8 mouse cellular contexts compared by ENCODE assay signal in genomic region chr11:121672312-121672989, GRCm38 (mm10). TPM values are rescaled to one million over a fixed set of nuclear protein-coding genes. Genes with fewer than 3 reads are reported as not detected.
DNase-seq lines count a peak whose midpoint lies in the region; ATAC-seq and TF ChIP-seq lines count a peak whose summit lies in the region.

No protein-coding gene starts in this region.

- H3K27ac ChIP-seq in layer of hippocampus, adult 2 months, result peak overlapping the region; percentile 96
- peak overlapping the region; percentile 44; the same call in 1 of the 2 replicates for H3K27ac ChIP-seq in cortical plate, adult 2 months (ENCODE audit: insufficient read depth, low read length)
- H3K27ac ChIP-seq in hindbrain, embryonic 14.5 days, result peak overlapping the region; percentile 91
- H3K27ac ChIP-seq in midbrain, embryonic 15.5 days, result peak overlapping the region; percentile 94

- H3K36me3 ChIP-seq in hindbrain, embryonic 14.5 days (replicated peaks; ENCODE audit: control insufficient read depth, insufficient read depth), result no peaks in the 10 kb centered on the region
- no peaks in the 10 kb centered on the region for H3K36me3 ChIP-seq in midbrain, embryonic 15.5 days (replicated peaks)

- peak overlapping the region; percentile 83 for H3K4me2 ChIP-seq in hindbrain, embryonic 14.5 days (replicated peaks)
- H3K4me2 ChIP-seq in midbrain, embryonic 15.5 days, result peak overlapping the region; percentile 57

- peak overlapping the region; percentile 96 for H3K4me3 ChIP-seq in layer of hippocampus, adult 2 months
- peak overlapping the region; percentile 82 for H3K4me3 ChIP-seq in cortical plate, adult 2 months (ENCODE audit: insufficient read depth, low read length)
- H3K4me3 ChIP-seq in hindbrain, embryonic 14.5 days (replicated peaks; ENCODE audit: low read length), result peak overlapping the region; percentile 61
- H3K4me3 ChIP-seq in midbrain, embryonic 15.5 days, result peak overlapping the region; percentile 72

- H3K9me3 ChIP-seq in hindbrain, embryonic 14.5 days (ENCODE audit: control insufficient read depth, low read length), result no peaks in the 10 kb centered on the region
- no peaks in the 10 kb centered on the region for H3K9me3 ChIP-seq in midbrain, embryonic 15.5 days

- WGBS in hindbrain, embryonic 14.5 days, result 4% methylated on average over 22 of the region's 22 CpGs
- WGBS in midbrain, embryonic 15.5 days, result 3% methylated on average over 22 of the region's 22 CpGs

- no peaks in the 10 kb centered on the region for H3K27me3 ChIP-seq in hindbrain, embryonic 14.5 days (ENCODE audit: control insufficient read depth, insufficient read depth, low read length)
- H3K27me3 ChIP-seq in midbrain, embryonic 15.5 days (replicated peaks), result no peaks in the 10 kb centered on the region

- peak overlapping the region; percentile 80 for H3K9ac ChIP-seq in hindbrain, embryonic 14.5 days
- H3K9ac ChIP-seq in midbrain, embryonic 15.5 days, result peak overlapping the region; percentile 78

- no peak for DNase-seq in layer of hippocampus, adult 2 months (ENCODE audit: low spot score in 2 of 2)
- DNase-seq in layer of hippocampus, postnatal 14 days (ENCODE audit: low spot score in 2 of 2), result no peak
- no peak for DNase-seq in hindbrain, embryonic 14.5 days (ENCODE audit: low spot score)
- DNase-seq in gastrocnemius, postnatal 25 days, result no peak
- no peak for DNase-seq in urinary bladder, adult 18-20 months (ENCODE audit: low spot score in 2 of 2)
- no peak for DNase-seq in urinary bladder, postnatal 25 days (ENCODE audit: low spot score)

- no peak; the same call in 1 of the 2 replicates for ATAC-seq in hindbrain, embryonic 14.5 days (ENCODE audit: low FRiP score)
- ATAC-seq in midbrain, embryonic 15.5 days (replicated peaks), result peak; percentile 76

- peak; percentile 46 for TF ChIP-seq CTCF in layer of hippocampus, adult 2 months (conservative IDR thresholded peaks at IDR 0.05)
- TF ChIP-seq CTCF in cortical plate, adult 2 months (IDR thresholded peaks at IDR 0.05; ENCODE audit: extremely low read depth, insufficient read depth, low read length), result no peak

- H3K4me1 ChIP-seq in cortical plate, adult 2 months (ENCODE audit: control insufficient read depth, insufficient read depth, low read length), result no peaks in the 10 kb centered on the region
- peaks cover 8% of the 10 kb centered on the region; the same call in 1 of the 2 replicates for H3K4me1 ChIP-seq in hindbrain, embryonic 14.5 days (replicated peaks; ENCODE audit: control insufficient read depth, insufficient read depth, low read length)
- peaks cover 9% of the 10 kb centered on the region; the same call in 1 of the 2 replicates for H3K4me1 ChIP-seq in midbrain, embryonic 15.5 days

- TF ChIP-seq POLR2A in cortical plate, adult 2 months (IDR thresholded peaks at IDR 0.05; ENCODE audit: extremely low read depth, insufficient read depth, low read length), result no peak

RNA-seq across cellular contexts. Expression of gene B3gntl1, which starts 0.5 kb away (rescaled TPM):
- total RNA-seq in layer of hippocampus, adult 2 months (2021), result 1 to 10 TPM; 7.1 to 8.1 TPM
- total RNA-seq in layer of hippocampus, postnatal 14 days (2021), result 1 to 10 TPM; 6.6 to 8.7 TPM
- 7.5 and 7.6 TPM in 2 replicates for polyA plus RNA-seq in cortical plate, adult 2 months (2012; rRNA removed)
- polyA plus RNA-seq in hindbrain, embryonic 14.5 days (2014; fragmentation: Nextera tagmentation; extraction: Ambion mirVana), result 5.8 and 6.4 TPM in 2 replicates
- polyA plus RNA-seq in midbrain, embryonic 15.5 days (2015; fragmentation: Nextera tagmentation; extraction: Ambion mirVana), result 7.3 and 8.2 TPM in 2 replicates
- total RNA-seq in gastrocnemius, postnatal 25 days (2021), result 1 to 10 TPM; 2.4 to 2.5 TPM

RNA-seq across cellular contexts. Expression of gene Metrnl, which starts 28.9 kb away (rescaled TPM):
- total RNA-seq in layer of hippocampus, adult 2 months (2021), result 10 to 100 TPM; 10.3 to 10.7 TPM
- total RNA-seq in layer of hippocampus, postnatal 14 days (2021), result 10 to 100 TPM; 10.2 to 10.4 TPM
- 11.8 and 13.2 TPM in 2 replicates for polyA plus RNA-seq in cortical plate, adult 2 months (2012; rRNA removed)
- 18.9 and 23.9 TPM in 2 replicates for polyA plus RNA-seq in hindbrain, embryonic 14.5 days (2014; fragmentation: Nextera tagmentation; extraction: Ambion mirVana)
- polyA plus RNA-seq in midbrain, embryonic 15.5 days (2015; fragmentation: Nextera tagmentation; extraction: Ambion mirVana), result 14.1 and 16.7 TPM in 2 replicates
- 10 to 100 TPM in 1 of 2 experiments, 1 to 10 TPM in 1; 9.9 to 17.4 TPM for total RNA-seq in gastrocnemius, postnatal 25 days (2021)

Comparison
In these comparisons a context has a peak if more than half of its experiments do, and no peak if none do; other contexts are left out.
1. H3K27ac ChIP-seq: peak in every context shown above with its lines; median percentile 96 in layer of hippocampus, adult 2 months; 94 in midbrain, embryonic 15.5 days; 91 in hindbrain, embryonic 14.5 days; 44 in cortical plate, adult 2 months.